Mouse (Mus musculus) retina, postnatal 1 day (tissue): Measurements from ENCODE around the gene Xcl1.
"Not testable (repeated sequence)": the region's sequence is repeated elsewhere in the genome, so short reads cannot be mapped to it uniquely, and the experiment has no call there.

Experiments used
- DNase-seq: peaks from one replicate; pipeline ENCODE4 v3.0.0-alpha.2; 2012

Xcl1 gene

GRCm38 (mm10) chr1:164935477-164936044 is at the start of gene Xcl1:
Gene Xcl1, minus strand, starts transcription at chr1:164935527.
- DNase-seq = no peak

GRCm38 (mm10) chr1:164984681-164985080 is 49.4 kb upstream of the Xcl1 start:
- DNase-seq = not testable (repeated sequence)

- no peak for DNase-seq
Measured at GRCm38 (mm10) chr1:164977351-164977750, 42.0 kb upstream of the Xcl1 start.

DNA sequence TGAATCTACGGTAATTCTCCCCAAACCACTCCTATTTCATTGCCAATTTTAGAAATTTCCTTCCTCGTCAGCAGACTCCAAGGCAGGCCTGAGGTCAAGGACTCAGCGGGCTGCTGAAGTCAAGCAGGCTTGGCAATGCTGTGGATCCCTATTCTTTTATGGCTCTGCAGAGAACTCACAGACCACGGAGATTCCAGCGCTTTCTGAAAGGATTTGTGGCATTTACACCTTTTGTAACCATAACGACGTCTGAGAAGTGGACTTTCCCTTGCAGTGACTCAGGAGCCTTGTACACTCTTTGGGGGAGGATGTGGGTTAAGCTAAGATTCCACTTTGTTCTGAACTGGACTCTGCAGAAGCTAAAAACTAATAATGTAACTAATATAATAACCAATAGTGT is 40.4 kb upstream of the Xcl1 start:
- no peak for DNase-seq

GRCm38 (mm10) chr1:164975276-164975675 is 39.9 kb upstream of the Xcl1 start:
- no peak for DNase-seq

DNA sequence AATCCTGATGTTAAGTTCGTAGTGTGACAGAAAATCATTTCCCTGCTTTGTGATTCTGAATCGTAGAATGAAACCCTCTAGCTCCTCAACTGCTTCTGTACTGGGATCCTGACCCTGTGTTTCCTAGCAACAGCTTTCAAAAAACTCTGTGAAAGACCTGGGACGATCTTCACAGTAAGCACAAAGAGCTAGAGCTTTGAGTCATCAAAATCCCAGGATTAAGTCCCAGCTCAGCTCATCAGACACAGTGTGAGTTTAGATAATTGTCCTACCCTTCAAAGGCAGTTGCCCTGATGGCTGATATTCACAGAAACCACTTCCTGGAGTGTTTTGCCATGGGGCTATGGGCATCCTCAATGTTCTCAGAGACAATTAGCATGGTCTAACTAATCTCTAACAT is 38.5 kb upstream of the Xcl1 start:
- no peak for DNase-seq

- DNase-seq = no peak
Measured at GRCm38 (mm10) chr1:164973341-164973740, 38.0 kb upstream of the Xcl1 start.

DNA sequence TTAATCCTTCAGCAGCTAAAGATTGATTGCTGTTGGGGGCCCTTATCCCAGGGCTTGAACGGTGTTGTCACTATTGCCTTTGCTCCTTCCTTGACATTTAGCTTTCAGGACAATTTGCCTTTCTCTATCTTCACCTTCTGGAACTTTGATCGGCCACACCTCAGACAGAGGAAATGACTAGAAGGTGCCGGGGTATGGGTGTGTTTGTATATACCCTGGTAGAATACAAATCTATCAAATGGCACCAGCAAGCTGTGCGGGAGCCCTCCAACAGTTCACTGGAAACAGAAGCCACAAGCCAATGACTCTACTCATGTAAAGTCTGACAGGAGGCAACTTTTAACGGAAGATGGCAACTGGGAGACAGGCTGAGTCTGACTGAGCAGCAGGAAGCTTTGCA is 37.4 kb upstream of the Xcl1 start:
- no peak for DNase-seq

DNA sequence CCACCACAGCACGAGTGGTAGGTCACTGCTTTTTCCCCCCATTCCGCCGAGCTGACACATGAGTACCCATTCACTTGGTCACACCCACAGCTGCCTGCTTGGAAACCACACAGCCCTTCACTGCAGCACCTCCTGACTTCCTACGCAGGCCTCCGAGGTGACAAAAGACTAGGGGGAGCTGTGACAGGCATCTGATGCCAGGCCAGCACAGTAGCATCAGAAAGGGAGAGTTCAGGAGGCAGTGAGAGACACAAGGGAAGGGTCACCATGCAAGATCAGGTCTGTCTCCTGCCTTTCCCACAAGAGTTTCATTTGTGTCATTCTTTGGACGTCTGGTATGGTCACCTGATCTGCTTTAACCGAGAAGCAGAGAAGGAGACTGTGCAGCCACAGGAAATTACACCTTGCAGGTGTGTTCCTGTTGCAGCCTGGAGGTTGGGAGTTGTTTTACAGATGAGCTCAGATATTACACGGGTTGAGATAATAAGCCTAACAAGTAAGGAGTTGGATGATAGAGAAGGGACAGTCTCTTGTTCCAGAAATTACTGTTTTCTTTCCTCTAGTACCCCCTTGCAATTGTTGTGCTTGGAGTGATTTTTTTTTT is 30.9 kb upstream of the Xcl1 start:
- no peak for DNase-seq

DNA sequence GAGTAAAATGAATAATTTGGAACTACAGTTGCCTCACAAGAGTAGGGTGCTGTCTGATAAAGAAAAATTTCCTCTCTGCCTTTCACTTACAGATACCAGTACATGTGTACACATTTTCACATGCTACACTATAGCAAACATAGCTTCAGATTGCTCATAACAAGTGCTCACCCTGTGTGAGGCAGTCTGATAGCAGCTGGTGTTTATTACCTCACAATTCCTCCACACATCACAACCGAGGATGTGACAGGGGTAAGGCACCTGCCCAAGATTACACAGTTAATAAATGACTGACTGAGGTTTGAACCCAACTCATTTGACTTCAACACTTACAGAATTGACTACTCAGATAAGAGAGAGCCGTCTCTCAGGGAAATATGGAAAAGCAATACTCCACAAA is 25.3 kb upstream of the Xcl1 start:
- no peak for DNase-seq

DNA sequence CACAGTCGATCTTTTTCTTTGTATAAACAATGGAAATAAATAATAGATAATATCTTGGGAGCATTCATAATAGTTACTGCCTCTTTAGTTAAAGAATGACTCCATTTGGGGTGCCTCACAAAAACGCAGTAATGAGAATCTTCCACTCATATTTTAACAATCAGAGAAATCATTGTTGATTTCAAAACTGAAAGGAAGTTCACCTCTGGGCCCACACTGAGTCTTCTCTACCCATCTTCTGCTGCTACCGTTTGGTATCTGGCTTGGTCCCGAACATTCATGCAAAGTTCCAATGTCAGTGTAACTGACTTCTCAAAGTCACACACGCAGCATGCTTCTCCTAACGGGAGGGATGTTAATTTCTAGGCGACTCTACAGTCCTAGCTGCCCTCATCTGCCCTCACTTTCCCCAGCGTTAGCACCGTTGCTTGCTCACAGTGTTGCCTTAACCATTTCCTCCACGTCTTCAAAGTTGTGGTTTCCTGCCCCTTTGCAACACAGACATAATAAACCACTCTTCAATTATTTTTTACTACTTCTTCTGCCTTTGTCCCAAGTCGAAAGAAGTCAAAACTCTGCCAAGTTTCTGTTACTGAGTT is 24.6 kb upstream of the Xcl1 start:
- no peak for DNase-seq

GRCm38 (mm10) chr1:164959160-164959559 is 23.8 kb upstream of the Xcl1 start:
- DNase-seq = no peak

DNA sequence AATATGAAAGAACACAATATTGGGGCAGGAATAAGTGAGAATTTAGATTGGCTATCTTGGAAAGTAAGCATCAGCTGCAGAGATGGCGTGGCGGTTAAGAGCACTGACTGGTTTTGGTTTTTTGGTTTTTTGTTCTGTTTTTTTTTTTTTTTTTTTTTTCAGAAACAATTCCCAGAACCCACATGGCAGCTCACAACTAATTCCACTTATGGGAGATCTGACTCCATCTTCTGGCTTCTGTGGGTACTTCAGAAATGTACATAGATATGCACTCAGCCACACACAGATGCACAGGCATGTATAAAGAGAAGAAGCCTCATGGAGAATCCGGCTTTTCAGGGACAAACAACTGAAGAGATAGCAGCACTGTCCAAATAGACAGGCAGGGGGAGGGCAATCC is 22.6 kb upstream of the Xcl1 start:
- DNase-seq = no peak

DNA sequence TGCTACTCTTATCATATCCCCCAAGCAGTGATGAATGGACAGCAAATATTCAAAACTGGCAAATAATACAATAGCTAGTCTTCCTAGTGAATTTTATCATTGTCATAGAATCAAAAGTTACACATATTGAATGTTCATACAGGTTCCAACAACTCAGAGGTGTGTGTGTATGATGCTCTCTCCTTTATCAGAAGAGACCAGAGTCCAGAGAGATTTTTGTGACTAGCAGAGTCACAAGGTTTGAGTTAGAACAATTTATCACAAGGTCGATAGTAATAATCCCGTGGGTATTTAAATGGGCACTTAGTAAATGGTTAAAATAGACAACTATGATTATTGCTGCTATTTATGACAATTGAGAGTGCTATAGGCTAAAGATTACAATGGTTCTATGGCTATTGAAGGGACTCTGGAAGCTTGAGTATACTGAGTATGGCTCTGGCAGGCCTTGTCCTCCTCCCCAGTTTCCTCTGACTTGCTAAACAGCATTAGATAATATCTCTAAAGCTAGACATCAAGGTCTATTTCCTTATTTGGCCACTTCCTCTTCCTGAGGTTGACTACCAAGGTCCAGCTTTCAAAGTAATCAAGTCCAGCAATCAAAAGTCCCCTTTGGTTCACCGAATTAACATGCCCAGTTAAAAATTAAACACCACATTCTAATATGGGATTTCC is 21.5 kb upstream of the Xcl1 start:
- no peak for DNase-seq

DNA sequence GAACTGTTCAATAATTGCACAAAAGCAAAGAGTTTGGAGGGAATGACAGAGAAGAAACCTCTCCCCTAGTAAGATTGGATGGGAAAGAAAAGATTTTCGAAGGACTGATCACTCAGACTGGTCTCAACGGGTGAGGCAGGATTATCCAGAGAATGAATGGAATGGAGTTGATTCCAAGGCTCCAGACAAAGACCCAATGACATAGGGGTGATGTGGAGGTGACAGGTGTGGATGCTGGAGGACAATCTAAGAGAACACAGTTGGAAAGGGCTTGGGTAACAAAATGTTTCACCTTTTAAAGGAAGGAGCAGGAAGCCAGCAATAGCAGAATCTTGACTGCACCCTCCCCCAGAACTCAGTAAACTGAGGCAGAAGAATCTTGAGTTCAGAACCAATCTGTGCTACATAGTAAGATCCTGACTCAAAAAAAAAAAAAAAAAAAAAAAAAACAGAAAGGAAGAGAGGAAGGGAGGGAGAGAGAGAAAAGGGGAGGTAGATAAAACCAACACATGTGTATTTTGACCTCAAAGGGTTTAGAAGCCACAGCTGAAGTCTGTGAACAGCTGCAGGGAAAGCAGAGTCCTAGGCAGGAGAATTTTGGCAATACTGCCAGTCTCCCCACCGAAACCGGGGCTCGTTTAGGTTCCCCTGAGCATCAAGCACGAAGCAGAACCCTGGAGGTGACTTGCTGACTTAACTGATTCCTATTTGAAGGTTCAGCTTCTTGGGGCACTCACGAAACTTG is 20.3 kb upstream of the Xcl1 start:
- DNase-seq = no peak

DNA sequence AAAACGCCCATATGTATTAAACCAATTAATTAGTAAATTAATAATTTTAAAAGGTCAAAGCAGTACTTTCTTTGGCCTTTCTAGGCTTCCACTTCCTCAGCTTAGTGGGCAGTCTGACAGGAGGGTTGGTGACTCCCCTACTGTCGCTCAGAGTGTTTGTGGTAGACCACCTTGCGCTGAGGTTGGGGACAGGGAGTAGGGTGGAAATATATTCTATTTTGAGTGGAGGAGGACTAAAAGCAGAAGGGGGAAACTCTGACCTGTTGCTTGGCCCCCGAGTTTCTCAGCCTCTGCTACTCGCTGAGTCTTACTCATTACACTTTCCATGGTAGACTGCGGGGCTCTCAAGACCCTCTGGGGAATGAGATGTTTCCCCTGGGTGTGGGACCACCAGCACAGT is 18.2 kb upstream of the Xcl1 start:
- DNase-seq = no peak

GRCm38 (mm10) chr1:164936060-164936459 is 733 bp upstream of the Xcl1 start:
- DNase-seq = no peak

- DNase-seq = no peak
Measured at GRCm38 (mm10) chr1:164933441-164934188, 1.7 kb downstream of the Xcl1 start.

DNA sequence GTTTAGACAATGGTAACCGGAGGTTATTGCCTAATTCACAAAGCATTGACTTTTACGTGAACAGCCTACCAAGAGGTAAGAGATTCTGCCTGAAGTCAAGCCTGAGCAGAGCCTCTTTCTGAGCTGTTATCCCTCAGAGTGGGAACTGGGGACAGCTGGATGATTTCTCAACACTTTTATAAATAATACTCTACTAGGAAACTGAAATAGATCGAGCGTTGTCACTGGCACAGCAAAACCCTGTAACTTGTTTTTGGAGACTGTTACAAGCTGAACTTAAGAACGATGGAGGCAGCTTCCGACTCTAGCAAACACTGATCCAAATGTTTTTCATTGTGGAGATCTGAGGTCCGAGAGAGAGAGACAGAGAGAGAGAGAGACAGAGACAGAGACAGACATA is 4.2 kb downstream of the Xcl1 start:
- no peak for DNase-seq

DNA sequence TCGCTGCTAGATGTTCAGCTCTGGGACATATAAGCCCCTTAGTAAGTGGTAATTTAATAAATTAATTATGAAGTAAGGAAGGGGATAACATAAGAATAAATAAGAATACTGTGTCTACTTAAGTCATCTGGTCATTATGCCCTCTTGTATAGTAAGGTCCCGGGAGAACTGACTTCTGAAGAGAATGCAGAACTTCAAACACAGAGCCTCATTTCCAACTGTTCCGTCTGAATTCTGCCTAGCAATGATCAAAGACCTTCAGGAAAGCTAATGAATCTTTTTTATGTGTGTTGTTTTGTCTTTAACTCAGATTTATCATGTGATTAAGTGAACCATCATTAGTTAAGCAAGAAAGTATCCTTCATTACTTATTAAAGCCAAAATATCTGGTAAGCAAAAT is 5.3 kb downstream of the Xcl1 start:
- no peak for DNase-seq

DNA sequence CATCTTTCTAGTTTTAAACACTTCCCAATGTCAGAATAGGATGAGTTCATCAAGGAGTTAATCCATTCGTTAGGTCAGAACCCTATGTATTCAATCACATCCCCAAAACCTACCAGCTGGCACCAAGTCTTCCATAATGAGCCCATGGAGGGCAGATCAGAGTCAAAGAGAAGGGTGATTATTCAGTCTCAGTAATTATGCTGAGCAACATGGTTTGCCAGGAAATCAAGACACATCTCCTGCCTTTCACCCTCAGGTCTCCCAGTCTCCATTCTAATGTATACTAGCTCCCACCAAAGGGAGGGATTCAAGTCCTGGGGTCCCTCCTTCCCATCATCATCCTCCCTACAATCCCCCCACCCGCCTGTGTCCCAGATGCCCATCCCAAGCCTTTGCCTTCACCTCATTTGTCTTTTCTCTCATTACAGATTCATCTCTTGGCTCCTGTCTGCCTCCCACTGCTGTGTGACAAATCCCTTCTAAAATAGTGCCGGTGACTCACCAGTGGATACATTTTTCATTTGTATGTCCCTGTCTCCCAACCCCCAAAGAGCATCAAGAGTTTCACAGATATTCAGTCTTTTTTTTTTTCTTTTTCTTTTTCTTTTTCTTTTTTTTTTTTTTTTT is 8.7 kb downstream of the Xcl1 start:
- no peak for DNase-seq

GRCm38 (mm10) chr1:164905047-164905446 is 30.3 kb downstream of the Xcl1 start:
- peak; percentile 65 for DNase-seq
